Mouse (Mus musculus) MEL (cell line): Measurements from ENCODE around the gene Mkln1.

Experiments used
- GABPA ChIP-seq: IDR thresholded peaks from 2 replicates; pipeline ENCODE4 v1.6.1; 2012; ENCODE audit warnings: low read depth, mild to moderate bottlenecking, inconsistent platforms, low read length, improper control_type of control experiment, moderate library complexity
- MAFK ChIP-seq: IDR thresholded peaks from 2 replicates; pipeline ENCODE4 v1.6.1; 2011; ENCODE audit warnings: low read depth, mild to moderate bottlenecking, low read length, improper control_type of control experiment, borderline replicate concordance
- NRF1 ChIP-seq: IDR thresholded peaks from 2 replicates; pipeline ENCODE4 v1.6.1; 2014; ENCODE audit warnings: low read depth, mild to moderate bottlenecking, inconsistent platforms, low read length, improper control_type of control experiment, moderate library complexity; ENCODE audit not compliant: poor library complexity, insufficient read depth, severe bottlenecking
- POLR2A ChIP-seq, 2 experiments: IDR thresholded peaks; 2 replicates each; pipeline ENCODE4 v1.6.1; 2011 to 2012; ENCODE audit warnings: low read length in 2 of 2, mild to moderate bottlenecking in 2 of 2, control low read depth in 1 of 2, improper control_type of control experiment in 1 of 2, low read depth in 1 of 2, moderate library complexity in 1 of 2; ENCODE audit not compliant: control insufficient read depth in 1 of 2, insufficient read depth in 1 of 2, poor library complexity in 1 of 2
- POLR2AphosphoS5 ChIP-seq: IDR thresholded peaks from 2 replicates; pipeline ENCODE4 v1.6.1; 2012; ENCODE audit warnings: low read depth, borderline replicate concordance, mild to moderate bottlenecking, inconsistent platforms, low read length, moderate library complexity, mixed read lengths
- TAL1 ChIP-seq: IDR thresholded peaks from 2 replicates; pipeline ENCODE4 v1.6.1; 2012; ENCODE audit warnings: mild to moderate bottlenecking, inconsistent platforms, low read length, moderate library complexity, mixed read lengths

DNA sequence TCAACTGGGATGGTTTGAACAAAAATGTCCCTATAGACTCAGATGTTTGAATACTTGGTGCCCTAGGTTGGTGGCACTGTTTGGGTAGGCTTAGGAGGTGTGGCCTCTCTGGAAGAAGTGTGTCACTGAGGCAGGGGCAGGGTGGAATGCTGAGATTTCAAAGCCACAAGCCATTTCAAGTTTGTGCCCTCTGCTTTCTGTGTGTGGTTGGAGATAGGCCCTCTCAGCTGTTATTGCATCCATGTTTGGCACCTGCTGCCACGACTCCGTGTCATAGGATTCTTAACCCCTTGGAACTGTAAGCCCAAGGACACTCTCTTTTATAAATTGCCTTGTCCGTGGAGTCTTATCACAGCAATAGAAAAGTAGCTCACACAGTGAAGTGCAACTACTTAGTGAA, 34.1 kb upstream of the Mkln1 start:
- TF ChIP-seq GABPA = no peak
- TF ChIP-seq NRF1 = no peak
- no peak for TF ChIP-seq TAL1
- TF ChIP-seq POLR2A (IDR thresholded peaks at IDR 0.05; ENCODE audit: control insufficient read depth in 1 of 2, insufficient read depth in 1 of 2, low read depth in 1 of 2, low read length in 2 of 2, poor library complexity in 1 of 2) = no peak
- no peak for TF ChIP-seq POLR2AphosphoS5
- no peak for TF ChIP-seq MAFK
